Mouse (Mus musculus): Measurements from ENCODE around the gene Gga2. TPM values are rescaled to one million over a fixed set of nuclear protein-coding genes. Genes with fewer than 3 reads are reported as not detected.

Gene Gga2
- total RNA-seq, 2 experiments from 2014 or later: 19.2 to 22.6 TPM

- no peak for ATAC-seq (replicated peaks; ENCODE audit: poor library complexity, severe bottlenecking)
Observed at GRCm38 (mm10) chr7:122012949-122013348, 8.1 kb downstream of the Gga2 start.

DNA sequence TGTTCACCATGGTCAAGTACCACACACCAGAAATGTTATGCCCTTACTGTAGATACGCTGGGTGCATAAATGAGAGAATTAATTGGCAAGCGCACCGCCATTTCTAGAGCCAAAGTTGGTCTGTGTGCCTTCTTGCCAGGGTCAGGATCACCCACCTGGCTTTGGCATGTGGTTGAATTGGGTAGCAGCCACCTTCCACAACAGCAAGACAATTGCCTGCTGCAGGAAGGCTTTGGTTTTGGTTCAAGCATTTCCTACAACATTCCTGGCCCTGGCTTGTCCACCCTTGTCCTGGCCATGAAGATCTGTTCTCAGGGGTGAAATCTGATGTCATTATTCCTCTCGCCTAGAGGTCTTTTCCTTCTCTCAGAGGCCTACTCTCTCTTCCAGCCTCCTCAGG, 8.7 kb downstream of the Gga2 start:
- ATAC-seq (replicated peaks; ENCODE audit: poor library complexity, severe bottlenecking): no peak

GRCm38 (mm10) chr7:122000396-122000795, 20.6 kb downstream of the Gga2 start:
- peak; percentile 96 for ATAC-seq (replicated peaks; ENCODE audit: poor library complexity, severe bottlenecking)

DNA sequence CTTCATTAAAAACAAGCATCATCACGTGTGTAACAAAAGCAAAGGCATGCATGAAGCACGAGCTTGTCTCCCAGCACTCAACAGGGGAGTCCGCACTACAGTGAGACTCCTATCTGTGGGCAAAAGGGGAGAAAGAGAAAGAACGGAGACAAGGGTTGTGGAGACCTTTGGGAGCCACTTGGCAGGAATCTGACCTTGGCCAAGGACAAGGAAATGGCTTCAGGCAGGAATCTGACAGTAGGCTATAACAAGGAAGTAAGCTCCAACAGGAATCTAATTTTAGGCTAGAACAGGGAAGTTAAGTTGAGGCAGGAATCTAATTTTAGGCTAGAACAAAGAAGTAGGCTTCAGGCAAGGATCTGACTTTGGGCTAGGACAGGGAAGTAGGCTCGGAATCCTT, 25.1 kb downstream of the Gga2 start:
- no peak for ATAC-seq (replicated peaks; ENCODE audit: poor library complexity, severe bottlenecking)

- ATAC-seq (replicated peaks; ENCODE audit: poor library complexity, severe bottlenecking): peak; percentile 95
Observed at GRCm38 (mm10) chr7:121981307-121981871, 39.6 kb downstream of the Gga2 start, which contains the start of gene Cog7. Gene Cog7, minus strand, starts transcription at chr7:121981711.

GRCm38 (mm10) chr7:121975031-121975430, 46.0 kb downstream of the Gga2 start:
- peak; percentile 89 for ATAC-seq (replicated peaks; ENCODE audit: poor library complexity, severe bottlenecking)

DNA sequence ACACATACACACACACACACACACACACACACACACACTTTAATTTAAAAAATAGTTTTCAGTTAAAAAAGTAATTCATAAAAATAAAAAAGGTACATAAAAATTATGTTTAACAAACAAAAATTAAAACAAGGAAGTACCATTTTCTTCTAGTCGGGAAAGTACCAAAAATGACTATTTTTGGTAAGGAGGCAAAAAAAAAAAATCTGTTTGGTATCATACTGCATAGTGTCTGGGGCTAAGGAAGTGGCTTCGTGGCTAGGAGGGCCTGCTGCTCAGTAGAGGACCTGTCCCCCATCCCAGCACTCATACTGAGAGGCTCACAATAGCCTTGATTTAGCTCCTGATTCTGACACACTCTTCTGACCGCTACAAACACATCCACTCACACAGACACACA, 49.3 kb downstream of the Gga2 start:
- ATAC-seq (replicated peaks; ENCODE audit: poor library complexity, severe bottlenecking): no peak

GRCm38 (mm10) chr7:121970250-121970649, 50.8 kb downstream of the Gga2 start:
- no peak for ATAC-seq (replicated peaks; ENCODE audit: poor library complexity, severe bottlenecking)

GRCm38 (mm10) chr7:121968816-121969215, 52.2 kb downstream of the Gga2 start:
- no peak for ATAC-seq (replicated peaks; ENCODE audit: poor library complexity, severe bottlenecking)

- no peak for ATAC-seq (replicated peaks; ENCODE audit: poor library complexity, severe bottlenecking)
Observed at GRCm38 (mm10) chr7:121968242-121968641, 52.8 kb downstream of the Gga2 start.

GRCm38 (mm10) chr7:121966169-121966568, 54.9 kb downstream of the Gga2 start:
- ATAC-seq (replicated peaks; ENCODE audit: poor library complexity, severe bottlenecking): peak; percentile 64

DNA sequence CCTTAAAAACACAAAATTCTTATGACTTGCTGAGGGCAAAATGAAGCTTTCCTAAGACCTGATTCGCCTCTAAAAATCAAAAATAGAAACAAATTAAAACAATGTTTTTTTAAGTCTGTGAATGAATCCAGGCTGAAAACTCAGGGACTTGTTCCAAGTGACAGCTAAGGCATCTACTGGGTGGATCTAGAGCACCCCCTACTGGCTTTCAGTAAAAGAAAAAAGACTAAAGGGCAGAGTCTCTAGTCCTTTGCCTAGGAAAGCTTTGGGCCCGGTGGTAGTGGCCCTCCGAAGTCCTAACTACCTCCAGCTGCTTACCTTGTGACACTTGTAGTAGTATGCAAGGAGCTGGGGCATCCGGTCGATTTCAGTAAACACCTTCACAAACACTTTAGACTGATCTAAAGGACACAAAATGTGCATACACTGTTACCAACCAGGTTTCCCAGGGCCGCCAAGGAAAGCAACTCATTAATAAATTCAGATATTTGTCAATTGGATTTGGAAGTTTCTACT, 57.1 kb downstream of the Gga2 start:
- ATAC-seq (replicated peaks; ENCODE audit: poor library complexity, severe bottlenecking): 0 out of 2 replicates have a peak, but pooled peaks have one; percentile 31

- ATAC-seq (replicated peaks; ENCODE audit: poor library complexity, severe bottlenecking): peak; percentile 16; the same call in 1 of the 2 replicates
Observed at GRCm38 (mm10) chr7:121962571-121962959, 58.5 kb downstream of the Gga2 start.

DNA sequence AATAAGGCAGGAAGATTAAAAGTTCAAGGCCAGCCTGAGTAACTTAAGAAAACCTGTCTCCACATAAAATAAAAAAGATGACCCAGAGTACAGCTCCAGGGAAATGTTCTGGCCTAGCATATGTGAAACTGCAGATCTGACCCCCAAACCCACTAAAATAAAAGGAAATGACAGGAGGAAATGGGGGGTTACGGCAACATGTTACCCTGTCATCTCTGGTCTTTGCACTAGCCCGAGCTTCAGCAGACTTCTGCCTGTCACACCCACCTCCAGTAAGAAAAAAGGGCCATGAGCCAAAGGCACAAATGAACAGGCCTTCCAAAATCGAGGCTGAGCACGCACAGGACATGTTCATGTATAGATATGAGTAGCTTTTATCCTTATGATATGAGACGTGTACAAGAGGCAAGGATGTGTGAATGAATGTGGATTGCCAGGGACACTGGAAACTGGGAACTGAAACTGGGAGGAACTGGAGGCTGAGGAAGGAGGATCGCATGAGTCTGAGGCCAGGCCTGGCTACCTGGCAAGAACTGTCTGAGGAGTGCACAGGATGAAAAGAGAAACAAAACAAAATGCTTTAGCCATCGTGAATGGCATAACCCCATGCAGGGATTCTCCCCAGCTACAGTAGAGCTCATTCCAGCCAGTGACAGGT, 59.0 kb downstream of the Gga2 start:
- peak; percentile 67 for ATAC-seq (replicated peaks; ENCODE audit: poor library complexity, severe bottlenecking)

DNA sequence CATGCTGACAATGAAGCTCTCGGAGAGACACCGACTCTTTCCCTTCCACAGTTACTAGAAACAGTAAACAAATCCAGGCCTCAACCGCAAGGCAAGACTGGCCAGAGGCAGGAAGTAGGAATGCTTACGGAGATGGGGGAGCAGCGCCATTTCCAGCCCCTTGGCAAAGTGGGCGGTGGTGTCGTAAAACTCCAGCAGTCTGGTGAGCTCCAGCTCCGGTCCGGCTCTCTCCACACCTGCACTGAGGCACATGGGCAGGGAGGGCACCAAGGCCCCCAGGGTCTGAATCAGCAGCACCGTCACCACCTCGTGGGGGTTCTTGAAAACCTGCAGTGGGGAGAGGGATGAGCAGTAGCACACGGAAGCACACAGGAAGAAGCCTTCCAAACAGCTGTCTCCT, 65.2 kb downstream of the Gga2 start:
- ATAC-seq (replicated peaks; ENCODE audit: poor library complexity, severe bottlenecking): no peak

DNA sequence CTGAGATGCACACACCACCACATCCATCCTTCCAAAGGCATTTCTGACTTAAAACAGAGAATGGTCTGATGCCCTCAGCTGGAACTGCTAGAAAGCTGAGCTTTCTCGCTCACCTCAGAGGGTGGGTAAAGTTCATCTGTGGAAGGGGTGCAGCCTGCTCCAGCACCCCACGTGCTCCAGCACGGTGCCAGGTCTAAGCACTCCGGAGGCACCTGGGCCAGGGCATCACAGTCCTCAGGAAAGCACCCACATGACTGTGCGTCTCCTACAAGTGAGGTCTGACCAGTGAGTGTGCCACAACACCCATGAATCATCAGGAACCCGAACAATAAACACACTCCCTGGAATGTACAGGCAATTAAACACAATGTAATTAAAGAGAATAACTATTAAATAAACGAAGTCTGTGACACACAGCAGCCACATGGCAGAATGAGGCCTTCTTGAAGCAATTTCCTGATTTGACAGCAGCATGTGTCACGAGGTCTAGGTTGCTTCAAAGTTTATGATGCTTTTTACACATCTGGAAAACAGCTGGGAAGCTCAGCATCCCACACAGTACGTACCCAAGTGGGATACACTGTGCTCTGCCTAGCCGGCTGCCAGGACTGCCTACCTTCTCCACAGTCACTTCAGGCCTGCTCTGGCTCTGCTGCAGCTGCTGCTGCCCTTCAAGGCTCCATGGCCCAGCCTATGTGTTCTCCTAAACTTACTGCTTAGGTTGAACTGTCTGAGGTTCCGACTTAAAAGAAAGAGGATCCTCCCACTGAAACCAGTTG, 65.9 kb downstream of the Gga2 start:
- ATAC-seq (replicated peaks; ENCODE audit: poor library complexity, severe bottlenecking): no peak

GRCm38 (mm10) chr7:121947513-121947912, 73.5 kb downstream of the Gga2 start:
- no peak for ATAC-seq (replicated peaks; ENCODE audit: poor library complexity, severe bottlenecking)

DNA sequence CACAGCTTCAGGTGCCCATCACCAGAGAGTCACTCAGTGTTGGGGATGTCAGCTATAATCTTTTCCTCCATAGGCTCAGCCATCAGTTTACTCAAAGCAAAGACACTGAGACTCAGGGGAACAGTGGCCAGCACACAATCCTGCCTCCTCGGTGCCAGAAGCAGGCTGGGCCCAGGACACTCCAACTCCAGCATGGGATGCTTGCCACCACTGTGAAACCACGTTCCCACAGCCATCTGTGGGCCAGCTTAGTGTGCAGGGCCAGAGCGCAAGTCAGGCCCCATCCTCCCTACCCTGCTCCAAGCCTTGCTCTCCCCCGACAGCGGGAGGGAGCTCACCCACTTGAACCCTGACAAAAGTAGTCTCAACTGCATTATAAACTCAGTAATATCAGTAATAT, 74.8 kb downstream of the Gga2 start:
- ATAC-seq (replicated peaks; ENCODE audit: poor library complexity, severe bottlenecking): no peak

- ATAC-seq (replicated peaks; ENCODE audit: poor library complexity, severe bottlenecking): no peak
Observed at GRCm38 (mm10) chr7:121942371-121942770, 78.7 kb downstream of the Gga2 start.

GRCm38 (mm10) chr7:121941640-121942039, 79.4 kb downstream of the Gga2 start:
- ATAC-seq (replicated peaks; ENCODE audit: poor library complexity, severe bottlenecking): no peak

- ATAC-seq (replicated peaks; ENCODE audit: poor library complexity, severe bottlenecking): no peak
Observed at GRCm38 (mm10) chr7:121941016-121941415, 80.0 kb downstream of the Gga2 start.

Data from granulocyte monocyte progenitor cell, adult 5-6 weeks (primary cell).